Mouse (Mus musculus) ES-Bruce4 (cell line): Measurements from ENCODE around the gene Notch1.

Experiments used
- CTCF ChIP-seq: IDR thresholded peaks from one replicate; pipeline ENCODE4 v1.8.1; 2011; ENCODE audit warnings: low read depth, low read length
- EP300 ChIP-seq: IDR thresholded peaks from 2 replicates; pipeline ENCODE4 v1.6.1; 2011; ENCODE audit warnings: low read depth, low read length; ENCODE audit not compliant: insufficient read depth
- POLR2A ChIP-seq: IDR thresholded peaks from one replicate; pipeline ENCODE4 v1.8.1; 2011; ENCODE audit warnings: low read length; ENCODE audit not compliant: insufficient read depth

GRCm38 (mm10) chr2:26496451-26496850 lies 20.0 kb downstream of the Notch1 start:
- TF ChIP-seq CTCF, result no peak
- TF ChIP-seq EP300, result no peak
- TF ChIP-seq POLR2A, result no peak
